Mouse (Mus musculus) liver, adult 2 months (tissue): ENCODE results near the gene Ttn.

ENCODE experiments used
- CTCF ChIP-seq: fragments of 200-500 bp; IDR thresholded peaks from 2 replicates; pipeline ENCODE4 v1.5.1; 2011; ENCODE audit warnings: low read depth, low read length, control low read depth
- POLR2A ChIP-seq: fragments of 200-500 bp; IDR thresholded peaks from 2 replicates; pipeline ENCODE4 v1.6.1; 2011; ENCODE audit warnings: low read length, control low read depth; ENCODE audit not compliant: insufficient read depth; ENCODE audit errors: extremely low read depth

DNA sequence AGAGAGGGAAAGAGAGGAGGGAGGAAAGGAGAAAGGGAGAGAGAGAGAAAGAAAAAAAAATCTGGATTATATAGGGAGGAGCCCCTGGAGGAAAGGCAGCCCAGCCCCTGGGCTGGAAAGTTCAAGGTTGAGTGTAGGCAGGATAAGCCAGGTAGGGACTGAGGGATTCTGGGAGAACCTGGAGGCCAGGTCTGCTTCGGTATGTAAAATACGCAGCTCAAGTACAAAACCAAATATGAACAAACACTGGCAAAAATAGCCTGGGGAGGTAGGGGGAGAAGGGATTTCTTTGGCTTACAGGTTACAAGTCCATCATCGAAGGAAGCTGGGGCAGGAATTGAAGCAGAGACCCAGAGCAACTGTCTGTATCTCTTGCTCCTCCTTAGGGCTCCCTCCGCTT lies 5.0 kb upstream of the Ttn start:
- TF ChIP-seq POLR2A = no peak
- TF ChIP-seq CTCF = no peak
